Mouse (Mus musculus) heart, embryonic 12.5 days (tissue): ENCODE measurements around the gene Erp29. TPM values are rescaled to one million over a fixed set of nuclear protein-coding genes. Genes with fewer than 3 reads are reported as not detected.

Experiments
- ATAC-seq: fragments of 200-750 bp; cut with Nextera tagmentation; 2 replicates; pipeline ENCODE4 v1.8.0; 2017; ENCODE audit warnings: moderate TSS enrichment, moderate library complexity; ENCODE audit not compliant: insufficient number of reproducible peaks, low FRiP score
- H3K27ac ChIP-seq: fragments of 300-500 bp; sonication (generic); 2 replicates; pipeline ENCODE4 v1.5.1; 2016; ENCODE audit warnings: mild to moderate bottlenecking, moderate library complexity; ENCODE audit not compliant: poor library complexity, severe bottlenecking
- H3K27me3 ChIP-seq: fragments of 300-500 bp; sonication (generic); replicated peaks from 2 replicates; pipeline ENCODE4 v1.6.1; 2016; ENCODE audit warnings: mild to moderate bottlenecking, moderate library complexity
- H3K36me3 ChIP-seq: fragments of 300-500 bp; sonication (generic); 2 replicates; pipeline ENCODE4 v1.6.1; 2016; ENCODE audit warnings: mild to moderate bottlenecking, moderate library complexity
- H3K4me1 ChIP-seq: fragments of 300-500 bp; sonication (generic); replicated peaks from 2 replicates; pipeline ENCODE4 v1.6.1; 2016; ENCODE audit warnings: mild to moderate bottlenecking
- H3K4me2 ChIP-seq: fragments of 300-500 bp; sonication (generic); 2 replicates; pipeline ENCODE4 v1.6.1; 2016; ENCODE audit warnings: mild to moderate bottlenecking, moderate library complexity
- H3K4me3 ChIP-seq: fragments of 300-500 bp; sonication (generic); 2 replicates; pipeline ENCODE4 v1.5.1; 2016; ENCODE audit warnings: mild to moderate bottlenecking
- H3K9ac ChIP-seq: fragments of 300-500 bp; sonication (generic); 2 replicates; pipeline ENCODE4 v1.6.1; 2016; ENCODE audit warnings: mild to moderate bottlenecking, moderate library complexity
- H3K9me3 ChIP-seq: fragments of 300-500 bp; sonication (generic); replicated peaks from 2 replicates; pipeline ENCODE4 v1.6.1; 2016; ENCODE audit warnings: mild to moderate bottlenecking, moderate library complexity
- WGBS: fragments of 180-500 bp; shearing (Covaris S2); methylation state at CpG from one replicate; pipeline ENCODE4 v1.1.7; 2016; 5-methylcytosine and 5-hydroxymethylcytosine counted together
- polyA plus RNA-seq: library from polyadenylated mRNA; unstranded; fragments of >200 nt; fragmentation: Nextera tagmentation; extraction: Ambion mirVana; gene quantifications from 2 replicates; pipeline ENCODE4 v1.2.1, GENCODE M21; 2016

The Erp29 gene
- polyA plus RNA-seq, 1 experiment from 2014 or later, result 152 TPM

DNA sequence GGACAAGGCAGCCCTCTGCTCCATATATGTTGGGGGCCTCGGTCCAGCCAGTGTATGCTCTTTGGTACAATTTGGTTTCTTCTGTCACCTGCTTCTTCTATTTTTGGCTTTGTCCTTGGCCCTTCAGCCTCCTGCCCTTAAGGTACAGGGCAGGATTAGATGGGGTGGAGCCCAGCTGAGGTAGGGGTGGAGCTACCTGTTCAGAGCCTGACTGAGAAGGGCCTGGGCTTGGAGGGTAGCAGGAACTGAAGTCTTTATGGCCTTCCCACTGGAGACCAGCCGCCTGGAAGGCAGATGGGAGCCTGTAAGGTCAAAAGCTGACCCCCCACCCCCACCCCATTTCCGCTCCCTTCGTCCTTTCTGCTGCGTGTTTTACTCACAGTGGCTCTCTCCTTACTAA lies 10.7 kb upstream of the Erp29 start:
- Histone ChIP-seq H3K9ac (no peak overlapping the region), H3K9me3 (no peaks in the 10 kb centered on the region; the same call in 1 of the 2 replicates), H3K4me1 (peaks cover 24% of the 10 kb centered on the region), H3K4me2 (no peak overlapping the region), H3K27ac (no peak overlapping the region), H3K27me3 (no peaks in the 10 kb centered on the region), H3K36me3 (no peaks in the 10 kb centered on the region), H3K4me3 (no peak overlapping the region)
- 66% methylated on average over 5 of the region's 5 CpGs for whole genome bisulfite sequencing
- no peak for ATAC-seq

DNA sequence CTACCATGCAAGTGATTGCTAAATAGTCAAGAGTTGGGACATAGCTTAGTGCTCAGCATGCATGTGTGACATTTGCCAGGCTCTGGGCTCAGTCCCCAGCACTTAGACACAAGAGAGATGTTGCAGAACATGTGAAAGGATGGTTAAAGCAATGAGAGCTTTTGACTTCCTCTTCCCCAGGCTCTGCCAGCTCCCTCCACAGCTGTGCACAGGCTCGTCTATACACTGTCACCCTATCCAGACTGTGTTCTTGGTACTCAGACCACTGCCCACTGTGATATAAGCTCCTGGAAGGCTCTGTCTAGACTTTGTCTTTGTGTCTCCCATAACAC lies 9.8 kb upstream of the Erp29 start:
- Histone ChIP-seq H3K36me3 (no peaks in the 10 kb centered on the region), H3K27ac (no peak overlapping the region; the same call in 1 of the 2 replicates), H3K4me2 (no peak overlapping the region), H3K27me3 (no peaks in the 10 kb centered on the region), H3K4me3 (no peak overlapping the region), H3K4me1 (peaks cover 24% of the 10 kb centered on the region), H3K9me3 (no peaks in the 10 kb centered on the region; the same call in 1 of the 2 replicates), H3K9ac (no peak overlapping the region)
- no peak for ATAC-seq
- WGBS, result 16% methylated on average over 1 of the region's 1 CpGs

DNA sequence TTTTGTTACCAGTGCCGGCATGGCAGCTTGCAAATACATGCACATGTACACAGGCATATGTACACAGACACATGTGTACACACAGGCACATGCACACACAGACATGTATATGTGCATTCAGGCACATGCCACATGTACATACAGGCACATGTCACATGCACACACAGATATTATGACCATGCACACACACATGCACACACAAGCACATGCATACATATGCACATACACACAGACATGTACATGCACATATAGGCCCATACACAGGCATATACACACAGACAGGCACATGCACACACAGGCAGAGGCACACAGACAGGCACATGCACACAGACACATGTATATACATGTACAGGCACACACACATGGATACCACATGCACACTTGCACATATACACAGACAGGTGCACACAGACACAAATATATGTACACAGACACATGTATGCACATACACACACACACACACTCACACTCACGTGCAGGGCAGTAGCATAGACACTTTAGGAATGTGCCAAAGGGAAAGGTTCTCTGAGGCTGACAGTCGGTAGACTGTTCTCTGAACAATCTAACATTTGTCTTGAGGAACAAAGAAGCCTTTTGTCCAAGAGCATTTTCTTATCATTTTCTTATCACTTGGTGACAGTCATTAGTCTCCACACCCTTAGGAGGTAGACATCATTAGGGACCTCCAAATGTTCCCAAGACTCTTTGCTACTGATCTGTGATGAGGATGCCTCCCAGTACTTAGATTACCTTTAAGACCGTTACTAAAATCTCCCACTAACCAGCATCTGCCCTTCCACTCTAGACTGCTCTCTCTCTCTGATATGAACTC lies 9.2 kb upstream of the Erp29 start:
- 32% methylated on average over 4 of the region's 4 CpGs for WGBS
- no peak for ATAC-seq
- Histone ChIP-seq H3K4me1 (peaks cover 24% of the 10 kb centered on the region), H3K27me3 (no peaks in the 10 kb centered on the region), H3K9me3 (no peaks in the 10 kb centered on the region; the same call in 1 of the 2 replicates), H3K4me2 (no peak overlapping the region), H3K36me3 (no peaks in the 10 kb centered on the region), H3K9ac (no peak overlapping the region), H3K4me3 (no peak overlapping the region), H3K27ac (no peak overlapping the region; the same call in 1 of the 2 replicates)

DNA sequence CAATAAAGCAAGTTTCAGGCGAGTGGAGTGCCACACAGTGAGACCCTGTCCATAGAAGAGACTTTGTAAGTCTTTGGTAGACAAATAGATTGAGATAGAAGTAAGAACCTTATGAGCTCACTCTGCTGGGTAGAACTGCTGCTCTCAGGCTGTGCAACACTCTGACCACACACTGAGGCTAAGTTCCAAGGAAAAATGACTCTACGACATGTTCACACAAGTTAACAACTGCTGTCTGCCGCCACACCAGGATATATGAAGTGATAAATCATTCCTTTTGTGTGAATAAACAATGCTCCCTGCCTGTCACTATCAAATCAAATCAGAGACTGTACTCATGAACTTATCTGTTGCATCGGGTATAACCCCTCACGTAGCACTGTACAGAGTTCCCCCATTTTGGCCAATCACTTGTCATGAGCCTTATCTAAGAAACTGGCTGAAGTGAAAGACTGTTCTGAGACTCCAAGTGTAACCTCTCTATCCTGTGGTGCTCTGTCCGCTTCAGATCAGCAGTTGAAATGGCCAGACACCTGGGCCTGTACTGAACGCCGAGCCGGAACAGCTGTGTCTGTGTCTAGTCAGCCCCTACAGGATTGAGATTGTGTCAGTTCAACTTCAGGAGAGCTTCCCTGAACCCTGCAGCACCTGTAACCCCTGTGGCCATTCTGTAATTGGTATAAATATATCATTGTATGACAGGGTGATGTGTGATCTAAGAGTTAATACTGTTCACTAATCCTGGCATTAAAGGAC lies 3.4 kb upstream of the Erp29 start:
- no peak overlapping the region for H3K27ac ChIP-seq
- no peak for ATAC-seq
- no peak overlapping the region for H3K9ac ChIP-seq
- peaks cover 30% of the 10 kb centered on the region for H3K4me1 ChIP-seq
- no peak overlapping the region for H3K4me3 ChIP-seq
- H3K36me3 ChIP-seq, result no peaks in the 10 kb centered on the region
- H3K4me2 ChIP-seq, result no peak overlapping the region
- H3K9me3 ChIP-seq, result no peaks in the 10 kb centered on the region; the same call in 1 of the 2 replicates
- 65% methylated on average over 9 of the region's 9 CpGs for WGBS
- H3K27me3 ChIP-seq, result no peaks in the 10 kb centered on the region

DNA sequence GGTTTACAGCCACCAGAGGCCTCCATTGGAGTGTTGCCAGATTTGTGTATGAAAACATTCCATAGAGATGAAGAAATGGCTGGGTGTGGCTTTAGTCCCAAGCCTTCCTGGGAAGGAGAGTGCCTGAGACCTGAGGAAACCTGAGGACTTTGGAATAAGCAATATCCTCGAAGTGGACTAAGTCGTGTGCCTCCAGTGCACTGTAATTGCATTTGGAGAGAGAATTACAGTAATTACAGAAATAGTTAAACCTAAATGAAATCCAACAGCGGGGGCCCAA lies 2.1 kb upstream of the Erp29 start:
- Histone ChIP-seq H3K9me3 (no peaks in the 10 kb centered on the region; the same call in 1 of the 2 replicates), H3K4me3 (no peak overlapping the region), H3K4me2 (peak overlapping the region; percentile 73), H3K9ac (peak overlapping the region; percentile 29; the same call in 1 of the 2 replicates), H3K27me3 (no peaks in the 10 kb centered on the region), H3K27ac (peak overlapping the region; percentile 97), H3K4me1 (peaks cover 33% of the 10 kb centered on the region), H3K36me3 (peaks cover 7% of the 10 kb centered on the region; the same call in 1 of the 2 replicates)
- ATAC-seq, result no peak
- WGBS, result 79% methylated on average over 3 of the region's 3 CpGs

DNA sequence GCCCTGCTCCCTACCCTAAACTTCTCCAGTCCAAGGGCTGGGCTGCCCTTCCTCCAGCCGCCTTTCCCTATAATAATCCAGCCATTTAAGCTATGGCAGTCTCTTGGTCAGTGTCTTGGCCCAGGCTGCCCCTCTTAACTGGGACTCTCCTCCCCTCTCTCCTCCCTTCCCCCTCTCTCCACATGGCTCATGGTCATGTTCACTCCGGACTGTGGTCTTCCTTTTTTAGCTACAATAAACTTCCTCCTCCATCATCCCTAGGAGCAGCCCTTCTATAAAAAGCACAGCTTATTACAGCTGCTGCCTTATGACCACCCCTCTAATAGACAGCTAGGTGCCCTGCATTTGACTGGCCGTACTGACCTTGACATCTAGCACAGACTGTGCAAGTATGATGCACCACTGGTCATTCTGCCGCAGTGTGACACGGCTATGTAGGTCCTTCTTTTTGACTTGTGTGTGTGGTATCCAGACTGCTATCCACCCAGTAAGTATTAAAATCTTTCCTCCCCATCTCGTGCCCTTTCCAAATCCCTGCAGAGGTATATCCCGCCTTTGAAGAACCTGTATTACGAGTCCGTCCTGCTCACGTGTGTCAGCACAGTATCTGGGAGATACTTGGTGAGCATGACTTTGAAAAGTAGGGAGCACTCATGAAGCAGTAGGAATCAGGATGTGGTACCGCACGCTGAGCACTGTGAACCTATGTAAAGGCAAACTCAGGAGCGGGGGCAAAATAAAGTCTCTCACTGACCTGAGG lies 1.6 kb upstream of the Erp29 start:
- Histone ChIP-seq H3K27me3 (no peaks in the 10 kb centered on the region), H3K4me2 (peak overlapping the region; percentile 73), H3K9me3 (no peaks in the 10 kb centered on the region; the same call in 1 of the 2 replicates), H3K9ac (peak overlapping the region; percentile 29), H3K4me1 (peaks cover 33% of the 10 kb centered on the region), H3K36me3 (peaks cover 12% of the 10 kb centered on the region; the same call in 1 of the 2 replicates), H3K4me3 (no peak overlapping the region), H3K27ac (peak overlapping the region; percentile 97)
- 78% methylated on average over 13 of the region's 13 CpGs for WGBS
- no peak for ATAC-seq

DNA sequence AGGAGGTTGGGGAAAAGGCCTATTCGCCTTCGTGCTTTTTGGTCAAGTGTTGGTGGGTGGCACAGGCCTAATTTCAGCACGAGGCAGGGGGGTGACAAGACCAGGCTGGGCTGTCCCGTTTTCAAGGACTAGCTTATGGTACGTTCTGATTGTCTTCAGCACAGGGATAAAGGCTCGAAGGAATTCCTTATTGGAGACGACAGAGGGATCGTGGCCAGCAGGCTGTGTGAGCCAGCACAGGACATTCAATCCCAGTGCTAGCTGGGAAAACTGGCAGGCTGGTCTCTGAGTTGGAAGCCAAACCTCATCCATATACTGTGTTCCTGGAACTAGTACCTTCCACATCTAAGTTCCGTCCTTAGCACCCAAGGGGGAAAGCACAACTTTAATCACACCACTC lies 600 bp upstream of the Erp29 start:
- 6% methylated on average over 9 of the region's 9 CpGs for WGBS

DNA sequence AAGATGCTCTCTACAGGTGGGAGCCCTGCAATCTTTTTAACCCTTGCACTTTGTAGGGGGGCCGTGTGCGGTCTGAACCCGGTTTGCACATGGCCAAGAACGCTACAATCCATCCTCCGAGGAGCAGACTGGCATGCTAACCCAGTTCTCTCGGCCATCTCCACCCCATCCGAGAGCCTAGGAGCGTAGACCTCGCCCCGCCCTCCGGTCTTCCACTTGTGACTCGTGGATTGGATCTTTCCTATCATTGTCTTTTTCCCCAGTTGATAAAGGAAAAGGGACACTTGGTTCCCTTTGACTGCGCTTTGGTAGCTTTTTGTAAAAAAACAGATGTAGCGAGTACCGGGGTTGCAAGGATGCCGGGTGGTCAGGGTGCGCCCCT lies 671 bp downstream of the Erp29 start, which contains the start of gene Tmem116:
Tmem116 (plus strand) TSS at position 250 of the 382 bp plus-strand sequence.
- Histone ChIP-seq H3K27me3 (no peaks in the 10 kb centered on the region), H3K9me3 (no peaks in the 10 kb centered on the region), H3K27ac (peak within 1 kb of the TSS; percentile 97), H3K9ac (peak within 1 kb of the TSS; percentile 95), H3K36me3 (peaks cover 35% of the 10 kb centered on the region), H3K4me3 (peak within 1 kb of the TSS; percentile 95), H3K4me1 (peaks cover 33% of the 10 kb centered on the region), H3K4me2 (peak within 1 kb of the TSS; percentile 73)
- peak; percentile 60 for ATAC-seq
- WGBS, result 1% methylated on average over 17 of the region's 17 CpGs

More for the DNA sequence above, 600 bp upstream of the Erp29 start:
- 0 out of 2 replicates have a peak, but pooled peaks have one; percentile 0 for ATAC-seq
- Histone ChIP-seq H3K27me3 (no peaks in the 10 kb centered on the region), H3K36me3 (peaks cover 22% of the 10 kb centered on the region), H3K4me3 (peak overlapping the region; percentile 95), H3K27ac (peak overlapping the region; percentile 97), H3K9me3 (no peaks in the 10 kb centered on the region), H3K4me1 (peaks cover 33% of the 10 kb centered on the region), H3K4me2 (peak overlapping the region; percentile 73), H3K9ac (peak overlapping the region; percentile 95)

DNA sequence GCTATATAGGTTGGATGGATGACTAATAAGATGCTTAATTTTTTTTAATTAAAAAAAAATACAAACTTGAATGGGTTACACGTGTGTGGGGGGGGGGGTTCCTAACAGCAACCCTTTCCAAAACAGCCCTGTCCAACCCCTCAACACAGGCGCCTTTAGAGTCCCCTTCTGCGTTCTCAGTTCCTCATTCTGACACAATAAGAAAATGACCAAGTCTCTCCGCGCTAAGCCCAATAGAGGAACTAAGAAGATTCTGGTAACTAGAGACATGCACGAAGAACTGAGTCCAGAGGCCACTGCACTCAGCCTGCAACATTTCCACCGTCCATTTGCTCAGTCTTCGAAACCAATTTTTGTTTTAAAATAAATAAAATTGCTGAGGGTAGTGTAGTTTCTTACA lies 1.1 kb downstream of the Erp29 start:
- Histone ChIP-seq H3K27ac (peak overlapping the region; percentile 97; the same call in 1 of the 2 replicates), H3K27me3 (no peaks in the 10 kb centered on the region), H3K4me3 (peak overlapping the region; percentile 95), H3K4me1 (peaks cover 33% of the 10 kb centered on the region), H3K9ac (peak overlapping the region; percentile 95), H3K9me3 (no peaks in the 10 kb centered on the region), H3K4me2 (peak overlapping the region; percentile 73), H3K36me3 (peaks cover 40% of the 10 kb centered on the region)
- ATAC-seq, result no peak
- WGBS, result 30% methylated on average over 8 of the region's 8 CpGs

DNA sequence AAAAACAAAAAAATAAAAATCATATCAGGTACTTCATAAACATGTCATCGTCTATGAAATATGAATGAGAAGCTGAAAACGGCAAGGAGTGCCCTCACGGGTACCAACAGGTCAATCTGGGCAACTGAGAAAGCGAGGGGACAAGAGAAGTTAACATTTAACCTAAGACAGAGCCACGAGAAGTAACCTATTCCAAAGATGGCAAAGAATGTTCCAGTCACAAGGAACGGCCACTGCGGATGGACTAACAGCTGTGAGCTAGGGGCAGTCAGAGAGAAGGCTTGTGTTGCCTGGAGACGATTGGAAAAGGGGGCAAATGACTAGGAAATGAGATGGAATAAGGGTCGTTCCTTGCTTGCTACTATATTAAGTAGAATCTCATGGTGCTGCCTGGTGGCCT lies 1.8 kb downstream of the Erp29 start:
- WGBS, result 85% methylated on average over 9 of the region's 9 CpGs
- ATAC-seq, result no peak
- H3K4me3 ChIP-seq, result no peak overlapping the region
- H3K9me3 ChIP-seq, result no peaks in the 10 kb centered on the region
- H3K27ac ChIP-seq, result no peak overlapping the region
- H3K4me1 ChIP-seq, result peaks cover 29% of the 10 kb centered on the region
- H3K36me3 ChIP-seq, result peaks cover 47% of the 10 kb centered on the region
- peak overlapping the region; percentile 35; the same call in 1 of the 2 replicates for H3K4me2 ChIP-seq
- H3K9ac ChIP-seq, result no peak overlapping the region
- no peaks in the 10 kb centered on the region for H3K27me3 ChIP-seq

DNA sequence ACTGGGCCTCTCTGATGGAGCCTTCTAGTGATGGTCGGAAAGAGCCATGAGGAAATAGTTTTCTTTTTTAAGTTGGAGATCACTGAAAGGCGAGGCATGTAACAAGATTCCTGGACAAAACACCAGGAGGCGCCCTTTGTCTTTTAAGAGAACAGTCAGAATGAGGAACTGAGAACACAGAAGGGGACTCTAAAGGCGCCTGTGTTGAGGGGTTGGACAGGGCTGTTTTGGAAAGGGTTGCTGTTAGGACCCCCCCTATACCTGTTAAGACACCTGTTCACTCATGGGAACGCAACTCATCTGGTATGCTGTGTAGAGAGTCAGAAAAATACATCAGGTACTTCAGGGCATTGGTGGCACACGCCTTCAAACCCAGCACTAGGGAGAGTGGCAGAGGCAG lies 2.3 kb downstream of the Erp29 start:
- no peaks in the 10 kb centered on the region for H3K9me3 ChIP-seq
- peaks cover 29% of the 10 kb centered on the region for H3K4me1 ChIP-seq
- H3K36me3 ChIP-seq, result peaks cover 52% of the 10 kb centered on the region
- 68% methylated on average over 6 of the region's 6 CpGs for WGBS
- H3K27ac ChIP-seq, result no peak overlapping the region
- no peak overlapping the region for H3K9ac ChIP-seq
- H3K4me3 ChIP-seq, result no peak overlapping the region
- H3K4me2 ChIP-seq, result no peak overlapping the region
- H3K27me3 ChIP-seq, result no peaks in the 10 kb centered on the region
- ATAC-seq, result no peak
